Mouse (Mus musculus) myocyte (in vitro differentiated cells): ENCODE results near the gene Ccdc169. TPM values are rescaled to one million over a fixed set of nuclear protein-coding genes. Genes with fewer than 3 reads are reported as not detected.

Experiments used
- H3K27me3 ChIP-seq: one replicate; pipeline ENCODE4 v1.6.1; 2011; ENCODE audit not compliant: control insufficient read depth, insufficient read depth, insufficient read length
- H3K36me3 ChIP-seq: one replicate; pipeline ENCODE4 v1.6.1; 2011; ENCODE audit not compliant: control insufficient read depth, insufficient read depth
- H3K4me2 ChIP-seq: one replicate; pipeline ENCODE4 v1.6.1; 2011; ENCODE audit warnings: low read depth, control low read depth
- H3K4me3 ChIP-seq: one replicate; pipeline ENCODE4 v1.5.1; 2011; ENCODE audit warnings: mild to moderate bottlenecking, control low read depth, moderate library complexity
- H3K79me2 ChIP-seq: one replicate; pipeline ENCODE4 v1.6.1; 2011; ENCODE audit not compliant: control insufficient read depth, insufficient read depth
- H3ac ChIP-seq: one replicate; pipeline ENCODE4 v1.6.1; 2011; ENCODE audit not compliant: control insufficient read depth, insufficient read length
- CEBPB ChIP-seq: IDR thresholded peaks from 2 replicates; pipeline ENCODE4 v1.6.1; 2011; ENCODE audit warnings: mild to moderate bottlenecking, moderate library complexity; ENCODE audit not compliant: poor library complexity, insufficient read depth, severe bottlenecking
- E2F4 ChIP-seq: IDR thresholded peaks from one replicate; pipeline ENCODE4 v1.6.1; 2011; ENCODE audit warnings: mild to moderate bottlenecking, control low read depth, moderate library complexity; ENCODE audit not compliant: insufficient read depth
- MAX ChIP-seq: IDR thresholded peaks from one replicate; pipeline ENCODE4 v1.6.1; 2011; ENCODE audit warnings: low read depth, mild to moderate bottlenecking, control low read depth
- MYOD1 ChIP-seq, 3 experiments: IDR thresholded peaks; one replicate each; pipeline ENCODE4 v1.6.1; 2011; ENCODE audit warnings: control low read depth in 2 of 3, low read depth in 2 of 3, mild to moderate bottlenecking in 2 of 3, moderate library complexity in 1 of 3; ENCODE audit not compliant: insufficient read length in 2 of 3, control insufficient read depth in 1 of 3
- MYOG ChIP-seq, 3 experiments: IDR thresholded peaks; one replicate each; pipeline ENCODE4 v1.6.1; 2011; ENCODE audit warnings: control low read depth in 2 of 3, low read depth in 2 of 3, mild to moderate bottlenecking in 2 of 3; ENCODE audit not compliant: insufficient read length in 2 of 3, control insufficient read depth in 1 of 3, insufficient read depth in 1 of 3
- POLR2A ChIP-seq: IDR thresholded peaks from one replicate; pipeline ENCODE4 v1.6.1; 2011; ENCODE audit warnings: low read depth, mild to moderate bottlenecking, control low read depth, moderate library complexity; ENCODE audit not compliant: insufficient read length
- POLR2AphosphoS2 ChIP-seq: IDR thresholded peaks from one replicate; pipeline ENCODE4 v1.6.1; 2011; ENCODE audit warnings: low read depth, control low read depth; ENCODE audit not compliant: insufficient read length
- REST ChIP-seq: IDR thresholded peaks from one replicate; pipeline ENCODE4 v1.6.1; 2011; ENCODE audit warnings: mild to moderate bottlenecking, control low read depth, moderate library complexity; ENCODE audit not compliant: insufficient read depth, insufficient read length
- SRF ChIP-seq: IDR thresholded peaks from one replicate; pipeline ENCODE4 v1.6.1; 2011; ENCODE audit warnings: low read depth; ENCODE audit not compliant: control insufficient read depth, insufficient read length
- TCF12 ChIP-seq: IDR thresholded peaks from one replicate; pipeline ENCODE4 v1.6.1; 2011; ENCODE audit warnings: mild to moderate bottlenecking, control low read depth; ENCODE audit not compliant: poor library complexity, insufficient read depth, severe bottlenecking
- TCF3 ChIP-seq: IDR thresholded peaks from one replicate; pipeline ENCODE4 v1.6.1; 2011; ENCODE audit warnings: low read depth, control low read depth; ENCODE audit not compliant: insufficient read length
- USF1 ChIP-seq: IDR thresholded peaks from one replicate; pipeline ENCODE4 v1.6.1; 2011; ENCODE audit warnings: low read depth, mild to moderate bottlenecking, control low read depth, moderate library complexity
- polyA plus RNA-seq: library from polyadenylated mRNA; unstranded; fragments of >200 nt; fragmentation: generic; extraction: Trizol; gene quantifications from one replicate; pipeline ENCODE4 v1.2.1, GENCODE M21; 2012; ENCODE audit warnings: missing spikeins

Gene Ccdc169
- polyA plus RNA-seq, 1 experiment = 0.12 TPM

GRCm38 (mm10) chr3:55101092-55101491, 36.0 kb upstream of the Ccdc169 start:
- Histone ChIP-seq H3ac (no peak overlapping the region), H3K79me2 (no peaks in the 10 kb centered on the region), H3K4me2 (no peak overlapping the region), H3K36me3 (no peaks in the 10 kb centered on the region), H3K4me3 (no peak overlapping the region), H3K27me3 (no peaks in the 10 kb centered on the region)
- TF ChIP-seq CEBPB = no peak
- no peak for TF ChIP-seq MAX
- TF ChIP-seq MYOG (IDR thresholded peaks at IDR 0.05; ENCODE audit: control insufficient read depth in 1 of 3, insufficient read depth in 1 of 3, insufficient read length in 2 of 3, low read depth in 2 of 3) = no peak
- TF ChIP-seq POLR2A = no peak
- TF ChIP-seq USF1 = no peak
- TF ChIP-seq REST = no peak
- no peak for TF ChIP-seq E2F4
- no peak for TF ChIP-seq TCF12

GRCm38 (mm10) chr3:55105372-55106023, 31.6 kb upstream of the Ccdc169 start:
- H3K36me3 ChIP-seq = no peaks in the 10 kb centered on the region

GRCm38 (mm10) chr3:55106051-55106450, 31.1 kb upstream of the Ccdc169 start:
- TF ChIP-seq MYOG (IDR thresholded peaks at IDR 0.05; ENCODE audit: control insufficient read depth in 1 of 3, insufficient read depth in 1 of 3, insufficient read length in 2 of 3, low read depth in 2 of 3) = no peak
- TF ChIP-seq SRF = no peak
- no peak for TF ChIP-seq MAX
- TF ChIP-seq POLR2A = no peak
- TF ChIP-seq E2F4 = no peak
- TF ChIP-seq TCF3 = no peak
- TF ChIP-seq TCF12 = no peak
- no peak for TF ChIP-seq REST
- TF ChIP-seq USF1 = no peak
- no peak for TF ChIP-seq CEBPB
- no peak for TF ChIP-seq MYOD1 (IDR thresholded peaks at IDR 0.05; ENCODE audit: control insufficient read depth in 1 of 3, insufficient read length in 2 of 3, low read depth in 2 of 3)
- TF ChIP-seq POLR2AphosphoS2 = no peak
- Histone ChIP-seq H3K36me3 (no peaks in the 10 kb centered on the region), H3ac (no peak overlapping the region), H3K4me2 (no peak overlapping the region), H3K27me3 (no peaks in the 10 kb centered on the region), H3K79me2 (no peaks in the 10 kb centered on the region), H3K4me3 (no peak overlapping the region)

More at GRCm38 (mm10) chr3:55105372-55106023, 31.6 kb upstream of the Ccdc169 start:
- Histone ChIP-seq H3K79me2 (no peaks in the 10 kb centered on the region), H3ac (no peak overlapping the region), H3K4me2 (no peak overlapping the region), H3K4me3 (no peak overlapping the region), H3K27me3 (no peaks in the 10 kb centered on the region)
- TF ChIP-seq POLR2A = no peak
- peak in 1 of 3 experiments; percentile 59 for TF ChIP-seq MYOG (IDR thresholded peaks at IDR 0.05; ENCODE audit: control insufficient read depth in 1 of 3, insufficient read depth in 1 of 3, insufficient read length in 2 of 3, low read depth in 2 of 3)

- no peak overlapping the region for H3ac ChIP-seq
- TF ChIP-seq REST (no peak), E2F4 (no peak), USF1 (no peak), POLR2AphosphoS2 (no peak), POLR2A (no peak), CEBPB (peak; percentile 86; the same call in 1 of the 2 replicates), TCF3 (no peak), TCF12 (no peak), MAX (no peak), MYOD1 (IDR thresholded peaks at IDR 0.05; ENCODE audit: control insufficient read depth in 1 of 3, insufficient read length in 2 of 3, low read depth in 2 of 3) (no peak), SRF (no peak), MYOG (IDR thresholded peaks at IDR 0.05; ENCODE audit: control insufficient read depth in 1 of 3, insufficient read depth in 1 of 3, insufficient read length in 2 of 3, low read depth in 2 of 3) (peak in 1 of 3 experiments; percentile 36)
Observed at GRCm38 (mm10) chr3:55109097-55109496, 28.0 kb upstream of the Ccdc169 start.

GRCm38 (mm10) chr3:55111935-55112709, 25.0 kb upstream of the Ccdc169 start, which contains the start of gene Spg20:
Gene Spg20, plus strand, starts transcription at chr3:55112108.
- H3K4me3 ChIP-seq = peak within 1 kb of the TSS; percentile 72
- H3K4me2 ChIP-seq = peak within 1 kb of the TSS; percentile 95

More at GRCm38 (mm10) chr3:55109097-55109496, 28.0 kb upstream of the Ccdc169 start:
- no peaks in the 10 kb centered on the region for H3K36me3 ChIP-seq
- no peaks in the 10 kb centered on the region for H3K27me3 ChIP-seq
- no peak overlapping the region for H3K4me3 ChIP-seq
- peaks cover 20% of the 10 kb centered on the region for H3K79me2 ChIP-seq
- H3K4me2 ChIP-seq = no peak overlapping the region

More at GRCm38 (mm10) chr3:55111935-55112709, 25.0 kb upstream of the Ccdc169 start, which contains the start of gene Spg20:
- TF ChIP-seq POLR2A (peak; percentile 95), MYOG (IDR thresholded peaks at IDR 0.05; ENCODE audit: control insufficient read depth in 1 of 3, insufficient read depth in 1 of 3, insufficient read length in 2 of 3, low read depth in 2 of 3) (peak in 2 of 3 experiments; percentile 40 to 66), POLR2AphosphoS2 (peak; percentile 98), MYOD1 (IDR thresholded peaks at IDR 0.05; ENCODE audit: control insufficient read depth in 1 of 3, insufficient read length in 2 of 3, low read depth in 2 of 3) (peak in 1 of 3 experiments; percentile 55), TCF3 (no peak), CEBPB (no peak), SRF (no peak), E2F4 (no peak)
- Histone ChIP-seq H3K36me3 (peaks cover 7% of the 10 kb centered on the region), H3K79me2 (peaks cover 47% of the 10 kb centered on the region), H3K27me3 (no peaks in the 10 kb centered on the region), H3ac (peak within 1 kb of the TSS; percentile 76)
